Mouse (Mus musculus): ENCODE results near the gene Lmf1.

GRCm38 (mm10) chr17:25559634-25560033, 19.3 kb upstream of the Lmf1 start:
- TF ChIP-seq HCFC1 (IDR thresholded peaks at IDR 0.05; ENCODE audit: low read depth, low read length) (no peak), CTCF (IDR thresholded peaks at IDR 0.05 in 2 of 3, conservative IDR thresholded peaks at IDR 0.05 in 1 of 3; ENCODE audit: control insufficient read depth in 1 of 3, insufficient read depth in 1 of 3, low read depth in 2 of 3, low read length in 3 of 3, poor library complexity in 1 of 3, severe bottlenecking in 1 of 3) (no peak), EP300 (IDR thresholded peaks at IDR 0.05; ENCODE audit: low read depth in 1 of 2, low read length in 2 of 2) (no peak)
